Mouse (Mus musculus): ENCODE data around the gene Rundc3b. TPM values are rescaled to one million over a fixed set of nuclear protein-coding genes. Genes with fewer than 3 reads are reported as not detected.

Rundc3b gene
- not detected in 2 replicates for polyA plus RNA-seq (2012; ENCODE audit: insufficient read depth, low replicate concordance)

DNA sequence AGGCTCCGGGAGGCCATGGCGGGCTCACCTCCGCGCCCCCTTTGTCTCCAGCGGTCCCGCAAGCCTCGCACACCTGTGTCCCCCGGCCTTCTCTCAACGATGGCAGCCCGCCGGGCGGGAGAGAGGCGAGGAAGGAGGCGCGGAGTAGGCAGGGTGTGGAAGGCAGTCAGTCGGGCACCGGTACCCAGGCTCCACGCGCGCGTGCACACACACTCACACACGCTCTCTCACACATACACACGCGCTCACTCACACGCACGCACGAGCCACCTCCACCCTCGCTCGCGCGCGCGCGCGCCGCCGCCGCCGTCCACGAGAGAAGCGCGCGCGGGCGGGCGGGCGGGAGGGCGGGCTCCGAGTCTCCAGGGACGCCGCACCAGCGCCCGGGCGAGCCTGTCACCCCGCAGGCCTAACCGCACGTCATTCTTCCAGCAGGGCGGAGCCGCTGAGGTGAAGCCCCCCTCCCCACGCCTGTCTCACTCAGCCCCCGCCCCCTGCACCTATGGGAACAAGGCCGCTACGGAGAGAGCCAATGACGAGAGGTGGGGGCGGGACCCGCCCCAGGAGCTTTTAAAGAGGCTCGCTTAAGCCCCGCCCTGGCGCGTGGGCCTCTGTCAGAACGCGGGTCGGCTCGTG lies at the start of gene Rundc3b:
Gene Rundc3b (minus strand): TSS at position 357 of the 636 bp plus-strand sequence.
- Histone ChIP-seq H3K27me3 (replicated peaks) (peaks cover 18% of the 10 kb centered on the region), H3K9me3 (no peaks in the 10 kb centered on the region), H3K4me1 (peaks cover 15% of the 10 kb centered on the region), H3K4me3 (replicated peaks) (peak within 1 kb of the TSS; percentile 97), H3K36me3 (replicated peaks; ENCODE audit: low read length) (no peaks in the 10 kb centered on the region)
- TF ChIP-seq FLI1 (IDR thresholded peaks at IDR 0.05; ENCODE audit: low read length), result no peak
- no peak for TF ChIP-seq GATA1 (IDR thresholded peaks at IDR 0.05; ENCODE audit: borderline replicate concordance, low read length)

DNA sequence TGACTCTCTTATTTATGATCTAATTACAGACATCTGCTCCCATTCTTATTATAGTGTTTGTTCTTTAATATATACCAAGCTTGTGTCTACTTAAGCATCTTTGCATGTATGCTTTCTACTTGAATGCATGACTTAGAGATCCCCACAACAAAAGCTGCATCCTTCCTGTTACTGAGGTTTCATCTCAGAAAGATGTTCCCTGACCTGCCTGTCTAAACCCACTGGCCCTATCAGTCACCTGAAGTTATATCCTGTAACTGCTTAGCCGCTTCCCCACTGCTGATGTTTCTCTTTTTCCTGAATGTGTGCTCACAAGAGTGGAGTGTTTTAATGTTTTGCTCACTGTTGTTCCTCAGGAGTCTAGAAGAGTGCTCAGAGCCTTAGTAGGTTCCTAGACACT lies 46.9 kb upstream of the Rundc3b start:
- Histone ChIP-seq H3K4me3 (replicated peaks) (no peak overlapping the region), H3K4me1 (no peaks in the 10 kb centered on the region), H3K9me3 (no peaks in the 10 kb centered on the region), H3K36me3 (replicated peaks; ENCODE audit: low read length) (no peaks in the 10 kb centered on the region), H3K27me3 (replicated peaks) (no peaks in the 10 kb centered on the region)
- TF ChIP-seq FLI1 (IDR thresholded peaks at IDR 0.05; ENCODE audit: low read length), result no peak
- no peak for TF ChIP-seq GATA1 (IDR thresholded peaks at IDR 0.05; ENCODE audit: borderline replicate concordance, low read length)

DNA sequence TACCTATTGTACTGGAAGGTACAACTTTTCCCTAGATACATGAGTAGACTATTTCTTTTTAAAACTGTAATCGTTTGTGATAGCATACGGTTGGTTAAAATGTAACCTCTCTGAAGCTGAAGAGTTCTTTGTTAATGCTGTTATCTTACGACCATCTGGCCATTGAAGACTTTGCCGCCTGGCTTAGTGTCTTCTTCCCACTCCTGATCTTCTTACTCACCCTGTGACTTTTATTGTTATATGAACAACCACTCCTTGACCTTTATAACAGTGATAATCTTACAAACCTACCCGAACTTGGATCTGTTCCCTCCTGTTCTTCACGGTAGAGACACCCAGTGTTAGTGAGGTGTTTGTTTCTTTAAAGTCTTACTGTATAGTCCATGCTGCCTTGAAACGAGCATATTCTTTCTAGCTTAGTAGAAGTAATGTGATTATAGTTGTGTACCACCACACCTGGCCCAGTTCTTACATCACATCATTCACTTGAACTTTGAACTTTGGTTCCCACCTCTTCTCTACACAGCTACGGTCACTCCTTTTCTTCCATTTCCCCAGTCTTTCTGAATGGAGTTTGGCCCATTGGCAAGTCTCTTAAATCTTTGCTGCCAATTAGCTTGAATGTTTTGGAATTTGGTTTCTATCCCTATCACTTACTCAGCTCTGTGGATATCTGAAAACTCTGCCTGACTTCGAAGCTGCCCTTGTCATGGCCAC lies 45.2 kb upstream of the Rundc3b start:
- Histone ChIP-seq H3K36me3 (replicated peaks; ENCODE audit: low read length) (no peaks in the 10 kb centered on the region), H3K27me3 (replicated peaks) (no peaks in the 10 kb centered on the region), H3K4me3 (replicated peaks) (no peak overlapping the region), H3K9me3 (no peaks in the 10 kb centered on the region), H3K4me1 (no peaks in the 10 kb centered on the region)
- TF ChIP-seq FLI1 (IDR thresholded peaks at IDR 0.05; ENCODE audit: low read length) (no peak), GATA1 (IDR thresholded peaks at IDR 0.05; ENCODE audit: borderline replicate concordance, low read length) (no peak)

DNA sequence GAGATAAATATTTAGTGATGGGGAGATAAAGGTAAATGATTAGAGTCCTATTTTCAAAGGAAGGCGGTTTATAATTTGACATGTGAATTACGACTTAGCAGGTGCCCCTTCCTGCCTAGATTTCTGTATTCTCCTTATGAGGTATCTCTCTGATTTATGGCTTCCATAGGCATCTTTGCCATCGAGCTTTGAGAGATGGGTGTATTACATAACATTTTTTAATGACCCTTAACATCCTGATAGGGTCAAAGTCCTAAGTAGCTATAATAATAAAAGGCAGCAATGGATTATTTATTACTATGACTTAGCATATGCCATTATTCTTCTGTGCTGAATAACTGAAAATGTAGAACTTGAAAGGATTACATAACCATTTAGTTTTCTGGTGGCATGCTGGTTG lies 41.9 kb upstream of the Rundc3b start:
- TF ChIP-seq GATA1 (IDR thresholded peaks at IDR 0.05; ENCODE audit: borderline replicate concordance, low read length) (no peak), FLI1 (IDR thresholded peaks at IDR 0.05; ENCODE audit: low read length) (no peak)
- Histone ChIP-seq H3K4me1 (peaks cover 11% of the 10 kb centered on the region), H3K9me3 (no peaks in the 10 kb centered on the region), H3K36me3 (replicated peaks; ENCODE audit: low read length) (no peaks in the 10 kb centered on the region), H3K27me3 (replicated peaks) (peaks cover 11% of the 10 kb centered on the region), H3K4me3 (replicated peaks) (no peak overlapping the region)

DNA sequence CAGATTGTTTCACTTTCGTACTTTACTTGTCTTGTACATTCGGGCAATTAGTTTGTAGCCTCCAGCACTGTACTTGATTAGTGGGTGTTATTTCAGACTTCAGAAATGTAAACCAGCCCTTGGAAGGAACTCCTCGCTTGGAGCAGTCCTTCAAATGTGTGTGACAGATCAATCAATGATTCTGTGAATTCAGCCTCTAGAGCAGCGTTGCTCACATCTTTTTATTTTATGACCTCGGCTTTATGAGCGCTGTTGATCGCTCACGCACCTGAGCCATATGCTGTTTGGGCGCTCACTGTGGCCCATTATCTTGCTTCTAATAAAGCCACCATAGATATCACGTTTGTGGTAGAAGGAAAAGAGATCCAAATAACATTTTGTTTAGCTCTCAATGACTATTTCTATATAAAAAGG lies 38.0 kb upstream of the Rundc3b start:
- Histone ChIP-seq H3K9me3 (no peaks in the 10 kb centered on the region), H3K36me3 (replicated peaks; ENCODE audit: low read length) (no peaks in the 10 kb centered on the region), H3K4me1 (peaks cover 11% of the 10 kb centered on the region), H3K27me3 (replicated peaks) (peaks cover 12% of the 10 kb centered on the region), H3K4me3 (replicated peaks) (peak overlapping the region; percentile 88)
- TF ChIP-seq GATA1 (IDR thresholded peaks at IDR 0.05; ENCODE audit: borderline replicate concordance, low read length) (no peak), FLI1 (IDR thresholded peaks at IDR 0.05; ENCODE audit: low read length) (no peak)

DNA sequence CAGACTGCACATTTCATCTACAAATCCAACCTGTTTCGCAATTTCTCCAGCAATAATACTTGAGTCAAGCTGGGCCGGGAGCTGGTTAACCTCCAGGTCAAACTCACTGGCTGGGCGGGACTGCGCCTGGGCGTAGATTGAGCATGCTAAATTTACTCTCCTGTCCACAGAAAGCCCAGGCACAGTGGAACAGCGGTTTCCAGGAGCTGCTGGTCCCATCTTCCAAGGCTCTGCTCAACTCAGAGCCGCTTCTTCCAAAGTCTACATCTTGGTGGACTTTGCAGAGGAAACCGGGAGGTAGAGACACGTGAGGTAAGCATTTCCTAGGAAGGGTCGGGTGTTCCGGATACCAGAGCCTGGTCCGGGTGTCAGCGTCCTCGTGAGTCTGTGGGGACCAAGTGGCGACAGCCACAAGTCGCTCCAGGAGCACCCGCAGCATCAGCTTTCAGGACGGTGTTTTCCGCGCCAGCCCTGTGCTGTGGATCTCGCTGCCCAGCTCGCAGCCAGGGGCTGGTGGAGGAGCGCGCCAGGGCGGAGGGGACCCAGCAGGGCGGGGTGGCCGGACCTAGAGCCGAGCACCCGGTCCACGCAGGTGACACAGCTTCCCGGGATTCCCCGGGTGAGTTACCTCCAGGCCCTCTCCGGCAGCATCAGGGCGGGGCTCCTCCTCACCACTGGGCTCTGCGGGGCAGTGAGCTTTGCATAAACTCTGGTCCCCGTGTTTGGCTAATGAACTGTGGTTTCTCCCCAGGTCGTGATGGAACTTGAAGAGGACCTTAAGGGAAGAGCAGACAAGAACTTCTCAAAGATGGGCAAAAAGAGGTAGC lies 37.4 kb upstream of the Rundc3b start, which contains the start of gene Abcb1a:
Gene Abcb1a (plus strand): TSS at position 167 of the 827 bp plus-strand sequence.
- Histone ChIP-seq H3K4me3 (replicated peaks) (peak within 1 kb of the TSS; percentile 88), H3K4me1 (peaks cover 11% of the 10 kb centered on the region), H3K36me3 (replicated peaks; ENCODE audit: low read length) (no peaks in the 10 kb centered on the region), H3K27me3 (replicated peaks) (peaks cover 12% of the 10 kb centered on the region), H3K9me3 (no peaks in the 10 kb centered on the region)
- no peak for TF ChIP-seq FLI1 (IDR thresholded peaks at IDR 0.05; ENCODE audit: low read length)
- TF ChIP-seq GATA1 (IDR thresholded peaks at IDR 0.05; ENCODE audit: borderline replicate concordance, low read length), result no peak

DNA sequence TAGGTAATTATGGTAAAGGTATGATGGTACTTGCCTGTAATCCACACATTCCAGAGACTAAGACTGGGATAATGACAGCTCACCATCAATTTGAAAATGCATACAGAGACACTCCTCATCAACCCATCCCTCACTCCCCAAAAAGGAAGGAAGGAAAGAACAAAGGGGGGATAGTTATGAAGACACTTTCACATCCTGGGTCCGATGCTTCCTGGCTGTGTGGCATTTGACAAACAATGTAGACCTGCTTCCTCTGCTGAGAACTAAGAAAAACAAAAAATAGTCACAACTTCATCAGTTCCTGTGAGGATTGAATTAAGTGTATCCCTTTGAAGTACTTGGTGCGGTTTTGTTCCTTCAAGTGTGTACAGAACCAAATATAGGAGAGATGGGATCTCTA lies 29.3 kb upstream of the Rundc3b start:
- Histone ChIP-seq H3K9me3 (no peaks in the 10 kb centered on the region), H3K4me3 (replicated peaks) (no peak overlapping the region), H3K36me3 (replicated peaks; ENCODE audit: low read length) (no peaks in the 10 kb centered on the region), H3K27me3 (replicated peaks) (no peaks in the 10 kb centered on the region), H3K4me1 (no peaks in the 10 kb centered on the region)
- TF ChIP-seq GATA1 (IDR thresholded peaks at IDR 0.05; ENCODE audit: borderline replicate concordance, low read length), result no peak
- no peak for TF ChIP-seq FLI1 (IDR thresholded peaks at IDR 0.05; ENCODE audit: low read length)

DNA sequence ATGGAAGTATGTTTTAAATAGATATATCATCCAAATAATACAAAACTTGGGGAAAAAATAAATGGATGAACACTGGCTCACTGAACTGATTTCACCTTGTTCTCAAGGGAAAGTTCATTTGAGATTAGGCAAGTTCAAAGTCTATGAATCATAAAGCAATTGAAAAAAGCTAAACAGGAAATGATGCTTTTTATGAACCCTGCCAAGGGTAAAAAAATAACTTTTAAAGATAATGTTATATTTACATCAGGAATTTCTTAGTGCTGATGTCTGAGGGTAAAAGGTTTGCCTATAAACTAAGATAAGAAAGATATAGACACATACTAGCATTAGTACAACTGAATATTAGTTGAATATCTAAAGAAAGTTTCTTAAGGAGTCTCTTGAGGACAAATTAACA lies 26.0 kb upstream of the Rundc3b start:
- no peaks in the 10 kb centered on the region for H3K27me3 ChIP-seq (replicated peaks)
- no peaks in the 10 kb centered on the region for H3K36me3 ChIP-seq (replicated peaks; ENCODE audit: low read length)
- no peaks in the 10 kb centered on the region for H3K4me1 ChIP-seq
- TF ChIP-seq FLI1 (IDR thresholded peaks at IDR 0.05; ENCODE audit: low read length) (no peak), GATA1 (IDR thresholded peaks at IDR 0.05; ENCODE audit: borderline replicate concordance, low read length) (no peak)
- H3K9me3 ChIP-seq, result no peaks in the 10 kb centered on the region
- no peak overlapping the region for H3K4me3 ChIP-seq (replicated peaks)

DNA sequence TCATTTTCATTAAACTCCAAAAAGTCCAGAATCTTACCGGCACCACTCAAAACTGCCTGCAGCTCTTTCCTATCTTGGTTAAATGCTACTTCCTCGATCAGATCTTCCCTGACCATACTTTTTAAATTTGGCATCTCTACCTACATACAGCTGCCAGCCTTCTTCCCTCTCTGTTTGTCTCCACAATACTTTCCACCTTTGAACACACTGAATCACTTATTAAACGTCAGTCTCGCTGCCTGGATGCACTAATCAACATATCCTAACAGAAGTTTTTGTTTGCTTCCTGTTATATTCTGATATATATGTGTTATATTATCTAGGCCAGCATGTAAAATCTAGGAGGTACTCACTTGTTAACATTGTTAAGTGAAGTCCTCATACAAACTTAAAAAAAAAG lies 25.5 kb upstream of the Rundc3b start:
- no peak for TF ChIP-seq FLI1 (IDR thresholded peaks at IDR 0.05; ENCODE audit: low read length)
- no peak for TF ChIP-seq GATA1 (IDR thresholded peaks at IDR 0.05; ENCODE audit: borderline replicate concordance, low read length)
- no peaks in the 10 kb centered on the region for H3K27me3 ChIP-seq (replicated peaks)
- no peaks in the 10 kb centered on the region for H3K4me1 ChIP-seq
- no peaks in the 10 kb centered on the region for H3K9me3 ChIP-seq
- H3K4me3 ChIP-seq (replicated peaks), result no peak overlapping the region
- no peaks in the 10 kb centered on the region for H3K36me3 ChIP-seq (replicated peaks; ENCODE audit: low read length)

Data from megakaryocyte, embryonic 14.5 days (primary cell).